Mouse (Mus musculus) liver, embryonic 11.5 days (tissue): ENCODE data around the gene Gpatch3. TPM values are rescaled to one million over a fixed set of nuclear protein-coding genes. Genes with fewer than 3 reads are reported as not detected.
A peak's percentile ranks its signal among the peaks of the same experiment; 100 is the strongest.

Source experiments
- ATAC-seq: fragments of 200-750 bp; cut with Nextera tagmentation; replicated peaks from 2 replicates; pipeline ENCODE4 v1.8.0; 2017; ENCODE audit warnings: moderate number of reproducible peaks, mild to moderate bottlenecking, moderate TSS enrichment, moderate library complexity; ENCODE audit not compliant: low FRiP score
- DNase-seq: peaks from one replicate; pipeline ENCODE4 v3.0.0-alpha.2; 2017; ENCODE audit warnings: low spot score
- H3K27ac ChIP-seq: fragments of 300-500 bp; sonication (generic); 2 replicates; pipeline ENCODE4 v1.5.1; 2014; ENCODE audit warnings: mild to moderate bottlenecking, low read depth, low read length, control low read depth
- H3K27me3 ChIP-seq: fragments of 300-500 bp; sonication (generic); replicated peaks from 2 replicates; pipeline ENCODE4 v1.6.1; 2014; ENCODE audit warnings: low read length, mixed read lengths; ENCODE audit not compliant: control insufficient read depth, insufficient read depth
- H3K36me3 ChIP-seq: fragments of 300-500 bp; sonication (generic); 2 replicates; pipeline ENCODE4 v1.6.1; 2014; ENCODE audit warnings: mild to moderate bottlenecking, low read length, moderate library complexity, mixed read lengths; ENCODE audit not compliant: control insufficient read depth, insufficient read depth
- H3K4me1 ChIP-seq: fragments of 300-500 bp; sonication (generic); replicated peaks from 2 replicates; pipeline ENCODE4 v1.6.1; 2014; ENCODE audit warnings: low read length, mixed read lengths; ENCODE audit not compliant: control insufficient read depth, insufficient read depth
- H3K4me2 ChIP-seq: fragments of 300-500 bp; sonication (generic); 2 replicates; pipeline ENCODE4 v1.6.1; 2014; ENCODE audit warnings: mild to moderate bottlenecking, control low read depth, moderate library complexity
- H3K4me3 ChIP-seq: fragments of 300-500 bp; sonication (generic); 2 replicates; pipeline ENCODE4 v1.5.1; 2014; ENCODE audit warnings: low read depth, low read length, control low read depth
- H3K9ac ChIP-seq: fragments of 300-500 bp; sonication (generic); 2 replicates; pipeline ENCODE4 v1.6.1; 2014; ENCODE audit warnings: low read depth, low read length, control low read depth
- H3K9me3 ChIP-seq: fragments of 300-500 bp; sonication (generic); 2 replicates; pipeline ENCODE4 v1.6.1; 2016; ENCODE audit warnings: low read length, inconsistent platforms, mixed read lengths; ENCODE audit not compliant: control insufficient read depth
- WGBS: fragments of 180-500 bp; shearing (Covaris S2); extraction: QIAGEN DNeasy Blood & Tissue Kit; methylation state at CpG from one replicate; pipeline ENCODE4 v1.1.7; 2014; 5-methylcytosine and 5-hydroxymethylcytosine counted together
- polyA plus RNA-seq: library from polyadenylated mRNA; unstranded; fragments of >200 nt; fragmentation: Nextera tagmentation; extraction: Ambion mirVana; gene quantifications from 2 replicates; pipeline ENCODE4 v1.2.1, GENCODE M21; 2014

The Gpatch3 gene
- polyA plus RNA-seq, 1 experiment from 2014 or later = 8.7 TPM

DNA sequence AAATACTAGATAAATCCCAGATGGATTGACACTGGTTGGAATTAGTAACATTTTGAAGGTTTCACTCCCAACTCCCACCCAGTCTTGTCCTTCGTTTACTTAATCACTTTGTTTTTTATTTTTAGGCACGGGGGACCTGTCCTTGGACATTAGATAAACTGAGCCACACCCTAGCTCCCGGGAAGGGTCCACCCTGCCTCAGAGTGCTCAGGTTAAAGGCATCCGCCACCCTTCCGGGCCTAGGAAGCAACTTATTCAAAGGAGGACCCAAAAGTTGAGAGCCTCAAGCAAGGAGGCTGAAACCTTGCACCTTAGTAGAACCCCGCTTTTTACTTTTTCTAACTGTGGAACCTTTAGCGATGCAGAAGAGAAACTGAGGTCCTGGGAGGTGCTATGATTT is 24.6 kb downstream of the Gpatch3 start:
- peaks cover 39% of the 10 kb centered on the region for H3K27me3 ChIP-seq

DNA sequence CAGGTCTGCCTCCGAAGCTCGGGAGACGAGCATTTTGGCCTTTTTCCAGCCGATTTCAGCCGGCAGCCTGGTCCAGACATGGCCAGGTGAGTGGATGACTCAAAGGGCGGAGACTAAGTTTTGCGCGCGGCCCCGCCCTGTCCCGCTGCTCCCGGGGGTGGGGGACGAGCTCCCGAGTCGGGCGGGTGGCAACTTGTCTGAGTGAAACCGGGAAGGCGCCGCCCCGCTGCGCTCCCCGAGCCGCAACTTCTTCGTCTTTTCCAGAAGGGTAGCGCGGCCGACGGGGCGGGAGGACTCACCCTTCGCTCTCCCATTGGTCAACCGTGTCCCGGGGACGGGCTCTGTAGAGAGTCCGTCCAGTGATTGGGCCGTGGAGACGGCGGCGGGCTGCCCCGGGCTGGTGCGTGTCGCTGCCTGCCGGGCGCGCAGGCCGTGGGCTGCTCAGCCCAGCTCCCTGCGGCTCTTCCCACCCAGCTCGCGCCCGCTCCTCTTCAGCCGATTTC is 25.1 kb downstream of the Gpatch3 start:
- peaks cover 3% of the 10 kb centered on the region; the same call in 1 of the 2 replicates for H3K36me3 ChIP-seq
- peaks cover 27% of the 10 kb centered on the region for H3K4me1 ChIP-seq
- H3K4me2 ChIP-seq = peak overlapping the region; percentile 95
- DNase-seq (peak; percentile 82), ATAC-seq (peak; percentile 94)
- peak overlapping the region; percentile 58 for H3K4me3 ChIP-seq
- under 1% methylated on average over 50 of the region's 50 CpGs for WGBS
- peak overlapping the region; percentile 48 for H3K9ac ChIP-seq
- H3K9me3 ChIP-seq = no peaks in the 10 kb centered on the region
- no peak overlapping the region; the same call in 1 of the 2 replicates for H3K27ac ChIP-seq
- H3K27me3 ChIP-seq = peaks cover 39% of the 10 kb centered on the region

More for the DNA sequence above, 24.6 kb downstream of the Gpatch3 start:
- H3K9ac ChIP-seq = peak overlapping the region; percentile 48
- peak overlapping the region; percentile 58 for H3K4me3 ChIP-seq
- H3K4me2 ChIP-seq = peak overlapping the region; percentile 95
- 14% methylated on average over 7 of the region's 7 CpGs for WGBS
- no peaks in the 10 kb centered on the region for H3K9me3 ChIP-seq
- H3K36me3 ChIP-seq = peaks cover 2% of the 10 kb centered on the region; the same call in 1 of the 2 replicates
- ATAC-seq (no peak), DNase-seq (no peak)
- peaks cover 27% of the 10 kb centered on the region for H3K4me1 ChIP-seq
- no peak overlapping the region; the same call in 1 of the 2 replicates for H3K27ac ChIP-seq

GRCm38 (mm10) chr4:133600306-133600705 is 25.8 kb downstream of the Gpatch3 start:
- H3K27ac ChIP-seq = no peak overlapping the region
- ATAC-seq = no peak
- peaks cover 39% of the 10 kb centered on the region for H3K27me3 ChIP-seq
- H3K36me3 ChIP-seq = peaks cover 3% of the 10 kb centered on the region; the same call in 1 of the 2 replicates
- no peak for DNase-seq
- WGBS = 17% methylated on average over 9 of the region's 9 CpGs
- H3K9me3 ChIP-seq = no peaks in the 10 kb centered on the region
- peak overlapping the region; percentile 58 for H3K4me3 ChIP-seq
- peak overlapping the region; percentile 48; the same call in 1 of the 2 replicates for H3K9ac ChIP-seq
- H3K4me1 ChIP-seq = peaks cover 27% of the 10 kb centered on the region
- peak overlapping the region; percentile 95 for H3K4me2 ChIP-seq

DNA sequence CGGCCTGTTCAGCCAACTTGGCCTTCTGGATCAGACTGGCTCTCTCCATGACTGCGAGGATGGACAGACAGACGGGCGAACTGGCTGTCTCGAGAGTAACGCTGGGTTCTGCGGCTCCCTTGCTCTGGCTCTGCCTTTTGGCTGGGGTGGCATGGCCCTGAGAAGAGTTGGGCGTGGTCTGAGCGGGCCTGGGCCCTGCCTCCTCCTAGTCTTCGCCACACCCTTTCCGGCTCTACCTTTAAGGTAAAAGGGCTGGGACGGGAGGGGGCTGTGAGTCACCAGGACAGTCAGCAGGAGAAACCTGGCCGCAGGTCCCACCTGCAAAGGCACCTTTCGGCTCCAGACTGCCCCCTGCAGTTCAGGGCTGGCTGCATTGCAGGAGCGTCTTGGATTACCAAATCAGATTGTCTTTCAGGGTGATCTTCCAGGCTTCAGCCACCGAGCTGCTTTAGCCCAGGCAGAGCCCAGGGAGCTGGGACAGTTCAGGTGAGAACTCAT is 27.2 kb downstream of the Gpatch3 start, which contains the start of gene Sfn:
Sfn (minus strand) TSS at position 448 of the 498 bp plus-strand sequence.
- WGBS = 2% methylated on average over 16 of the region's 16 CpGs
- H3K4me2 ChIP-seq = peak within 1 kb of the TSS; percentile 64
- H3K9me3 ChIP-seq = no peaks in the 10 kb centered on the region
- H3K4me3 ChIP-seq = peak within 1 kb of the TSS; percentile 33
- H3K4me1 ChIP-seq = peaks cover 24% of the 10 kb centered on the region
- H3K9ac ChIP-seq = peak within 1 kb of the TSS; percentile 26; the same call in 1 of the 2 replicates
- peaks cover 39% of the 10 kb centered on the region for H3K27me3 ChIP-seq
- ATAC-seq = no peak
- H3K36me3 ChIP-seq = peaks cover 3% of the 10 kb centered on the region; the same call in 1 of the 2 replicates
- H3K27ac ChIP-seq = no peak within 1 kb of the TSS
- DNase-seq = no peak

DNA sequence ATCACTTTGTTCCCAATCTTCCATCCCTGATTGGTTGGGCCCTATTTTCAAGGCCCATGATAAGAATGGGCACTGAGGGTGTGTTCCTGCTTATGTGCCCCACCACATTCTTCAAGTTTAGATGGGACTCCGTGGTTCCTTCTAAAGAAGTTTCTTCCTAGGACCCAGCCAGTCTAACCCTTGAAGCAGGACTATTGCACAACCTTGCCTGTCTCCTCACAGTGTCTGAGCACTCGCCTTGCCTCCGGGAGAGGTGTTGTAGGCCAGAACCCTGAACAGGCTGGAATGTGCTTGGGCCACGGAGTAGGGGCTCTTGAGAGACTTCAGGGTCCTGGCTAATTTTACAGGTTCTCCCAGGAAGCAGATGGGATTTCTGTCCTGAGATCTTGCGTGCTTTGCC is 28.5 kb downstream of the Gpatch3 start:
- Histone ChIP-seq H3K4me1 (peaks cover 24% of the 10 kb centered on the region), H3K9ac (no peak overlapping the region), H3K27me3 (peaks cover 39% of the 10 kb centered on the region), H3K4me2 (no peak overlapping the region), H3K27ac (no peak overlapping the region), H3K4me3 (no peak overlapping the region), H3K9me3 (no peaks in the 10 kb centered on the region), H3K36me3 (peaks cover 3% of the 10 kb centered on the region; the same call in 1 of the 2 replicates)
- ATAC-seq (no peak), DNase-seq (no peak)
- WGBS = 83% methylated on average over 5 of the region's 5 CpGs

- no peaks in the 10 kb centered on the region for H3K9me3 ChIP-seq
- DNase-seq = no peak
- H3K27ac ChIP-seq = no peak overlapping the region
- peaks cover 30% of the 10 kb centered on the region for H3K27me3 ChIP-seq
- H3K4me3 ChIP-seq = no peak overlapping the region
- no peak overlapping the region for H3K9ac ChIP-seq
- no peak overlapping the region for H3K4me2 ChIP-seq
- peaks cover 20% of the 10 kb centered on the region for H3K4me1 ChIP-seq
- WGBS = 69% methylated on average over 7 of the region's 7 CpGs
- ATAC-seq = no peak
- H3K36me3 ChIP-seq = peaks cover 3% of the 10 kb centered on the region; the same call in 1 of the 2 replicates
Measured at GRCm38 (mm10) chr4:133604175-133604574, 29.6 kb downstream of the Gpatch3 start.

DNA sequence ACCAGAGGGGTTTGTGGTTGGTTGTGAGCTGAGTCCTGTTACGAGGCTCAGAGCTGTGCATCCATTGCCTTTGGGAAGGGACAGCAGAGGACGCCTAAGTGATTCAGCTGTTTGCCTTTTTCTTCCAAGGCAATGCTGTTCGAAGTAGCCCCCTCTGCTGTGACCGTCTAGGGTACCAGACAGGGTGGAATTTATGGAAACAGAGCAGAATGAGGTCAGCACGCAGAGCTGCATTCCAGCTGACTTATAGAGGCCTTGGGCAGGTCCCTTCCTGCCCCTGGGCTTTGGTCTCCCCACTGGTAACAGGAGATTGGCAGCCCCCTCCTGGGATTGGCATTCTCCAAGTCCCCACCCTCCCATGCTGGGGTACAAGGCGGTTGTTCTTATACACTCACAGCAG is 30.3 kb downstream of the Gpatch3 start:
- Histone ChIP-seq H3K9ac (no peak overlapping the region), H3K27ac (no peak overlapping the region), H3K27me3 (peaks cover 23% of the 10 kb centered on the region), H3K4me2 (no peak overlapping the region), H3K9me3 (no peaks in the 10 kb centered on the region), H3K36me3 (peaks cover 3% of the 10 kb centered on the region; the same call in 1 of the 2 replicates), H3K4me1 (peaks cover 13% of the 10 kb centered on the region), H3K4me3 (no peak overlapping the region)
- ATAC-seq (no peak), DNase-seq (no peak)
- WGBS = 78% methylated on average over 6 of the region's 6 CpGs

- peaks cover 18% of the 10 kb centered on the region for H3K27me3 ChIP-seq
- H3K27ac ChIP-seq = no peak overlapping the region
- no peaks in the 10 kb centered on the region for H3K9me3 ChIP-seq
- WGBS = 68% methylated on average over 9 of the region's 9 CpGs
- H3K4me3 ChIP-seq = no peak overlapping the region
- no peak overlapping the region for H3K9ac ChIP-seq
- peaks cover 3% of the 10 kb centered on the region; the same call in 1 of the 2 replicates for H3K36me3 ChIP-seq
- DNase-seq (no peak), ATAC-seq (no peak)
- peaks cover 8% of the 10 kb centered on the region for H3K4me1 ChIP-seq
- no peak overlapping the region for H3K4me2 ChIP-seq
Measured at GRCm38 (mm10) chr4:133605330-133605729, 30.8 kb downstream of the Gpatch3 start.

DNA sequence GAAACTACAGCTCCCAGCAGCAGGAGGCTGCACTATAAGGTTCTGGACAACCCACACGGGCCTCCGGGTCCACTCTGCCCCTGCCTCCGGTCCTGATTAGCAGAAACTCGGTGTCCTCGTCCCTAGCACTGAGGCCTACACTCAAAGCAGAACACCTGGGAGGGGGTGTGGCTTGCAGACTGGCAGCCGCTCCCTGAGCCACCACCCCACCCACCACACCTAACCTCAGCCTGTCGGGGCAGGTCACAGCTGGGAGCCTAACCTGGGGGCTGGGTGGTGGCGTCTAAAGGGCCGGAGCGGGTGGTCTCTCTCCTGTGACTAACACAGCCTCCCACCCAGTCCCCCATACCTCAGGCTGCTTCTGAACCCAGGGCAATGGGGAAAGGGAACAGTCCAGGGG is 32.7 kb downstream of the Gpatch3 start:
- Histone ChIP-seq H3K4me2 (no peak overlapping the region), H3K9ac (no peak overlapping the region), H3K4me1 (no peaks in the 10 kb centered on the region; the same call in 1 of the 2 replicates), H3K27me3 (peaks cover 3% of the 10 kb centered on the region), H3K36me3 (peaks cover 7% of the 10 kb centered on the region), H3K27ac (no peak overlapping the region), H3K4me3 (no peak overlapping the region), H3K9me3 (0 out of 2 replicates have a peak, but pooled peaks cover 3% of the 10 kb centered on the region)
- DNase-seq (no peak), ATAC-seq (no peak)
- WGBS = 79% methylated on average over 10 of the region's 10 CpGs
